Mouse (Mus musculus) C2C12 (cell line): Measurements from ENCODE around the gene Xylb. TPM values are rescaled to one million over a fixed set of nuclear protein-coding genes. Genes with fewer than 3 reads are reported as not detected.

ENCODE experiments used
- H3K27me3 ChIP-seq: one replicate; pipeline ENCODE4 v1.6.1; 2011; ENCODE audit not compliant: control insufficient read depth, insufficient read depth, insufficient read length
- H3K36me3 ChIP-seq: one replicate; pipeline ENCODE4 v1.6.1; 2011; ENCODE audit not compliant: control insufficient read depth, insufficient read depth
- H3K4me3 ChIP-seq: one replicate; pipeline ENCODE4 v1.5.1; 2011; ENCODE audit warnings: mild to moderate bottlenecking, control low read depth; ENCODE audit not compliant: poor library complexity, insufficient read depth, severe bottlenecking
- H3K79me2 ChIP-seq: one replicate; pipeline ENCODE4 v1.6.1; 2011; ENCODE audit not compliant: control insufficient read depth, insufficient read depth
- H3K79me3 ChIP-seq: one replicate; pipeline ENCODE4 v1.6.1; 2011; ENCODE audit warnings: low read depth, control low read depth
- H3ac ChIP-seq: one replicate; pipeline ENCODE3; 2011; ENCODE audit warnings: low read depth; ENCODE audit not compliant: control insufficient read depth, insufficient read length
- CEBPB ChIP-seq: IDR thresholded peaks from one replicate; pipeline ENCODE4 v1.6.1; 2011; ENCODE audit warnings: low read depth, mild to moderate bottlenecking, control low read depth, moderate library complexity
- CTCF ChIP-seq: IDR thresholded peaks from one replicate; pipeline ENCODE4 v1.5.1; 2011; ENCODE audit not compliant: control insufficient read depth, insufficient read depth, insufficient read length
- FOSL1 ChIP-seq: IDR thresholded peaks from one replicate; pipeline ENCODE4 v1.8.0; 2011; ENCODE audit warnings: mild to moderate bottlenecking, low read length; ENCODE audit not compliant: poor library complexity, insufficient read depth, severe bottlenecking
- MAX ChIP-seq: IDR thresholded peaks from one replicate; pipeline ENCODE4 v1.6.1; 2011; ENCODE audit warnings: mild to moderate bottlenecking, control low read depth
- MYOD1 ChIP-seq: IDR thresholded peaks from one replicate; pipeline ENCODE4 v1.6.1; 2011; ENCODE audit warnings: low read depth; ENCODE audit not compliant: control insufficient read depth, insufficient read length
- MYOG ChIP-seq: IDR thresholded peaks from one replicate; pipeline ENCODE4 v1.6.1; 2011; ENCODE audit not compliant: control insufficient read depth, insufficient read length; ENCODE audit errors: extremely low read depth
- USF1 ChIP-seq: IDR thresholded peaks from one replicate; pipeline ENCODE4 v1.6.1; 2011; ENCODE audit warnings: low read depth, mild to moderate bottlenecking, control low read depth, moderate library complexity
- polyA plus RNA-seq: library from polyadenylated mRNA; unstranded; fragments of >200 nt; fragmentation: generic; extraction: Trizol; gene quantifications from one replicate; pipeline ENCODE4 v1.2.1, GENCODE M21; 2012; ENCODE audit warnings: missing spikeins

Xylb gene
- polyA plus RNA-seq, 1 experiment: 3.1 TPM

DNA sequence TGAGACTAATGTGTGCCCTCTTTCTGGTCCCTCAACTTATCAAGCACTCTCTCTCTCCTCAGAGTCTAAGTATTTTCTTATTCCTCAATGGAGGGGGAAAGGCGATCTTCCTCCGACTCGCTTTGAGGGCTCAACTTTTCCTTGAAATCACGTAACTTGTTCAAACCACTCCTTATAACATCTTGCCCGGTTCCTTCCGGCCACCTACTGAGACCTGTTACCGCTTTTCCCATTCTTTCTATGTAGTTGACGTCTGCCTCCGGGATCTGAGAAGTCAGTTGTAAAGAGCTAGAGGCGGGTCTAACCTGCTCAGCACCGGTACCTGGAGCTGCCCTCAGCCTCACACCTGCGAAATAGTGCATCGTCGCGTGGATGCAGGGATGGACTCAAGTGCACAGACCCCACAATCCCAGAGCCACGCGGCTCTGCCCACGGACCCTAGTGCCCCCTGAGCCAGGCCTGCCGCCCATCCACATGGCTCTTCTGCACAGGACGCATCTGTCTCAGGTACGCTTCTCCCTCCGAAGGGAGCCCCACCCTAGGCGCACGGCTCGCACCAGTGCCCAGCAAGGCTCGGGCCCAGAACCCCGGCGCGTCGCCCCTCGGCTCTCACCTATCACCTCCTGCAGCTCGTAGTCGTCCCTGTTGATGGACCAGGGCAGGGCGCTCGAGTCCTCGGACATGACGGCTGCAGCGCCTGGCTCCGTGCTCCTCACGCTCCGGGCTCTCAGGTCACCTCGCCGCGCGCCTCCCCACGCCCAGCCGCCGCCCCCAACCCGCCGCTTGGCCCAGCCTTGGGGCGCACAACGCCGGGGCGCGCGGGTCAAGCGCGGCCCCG is 35.6 kb upstream of the Xylb start:
- TF ChIP-seq MAX (no peak), MYOG (no peak), CEBPB (no peak), FOSL1 (no peak), MYOD1 (no peak), CTCF (no peak), USF1 (no peak)
- H3K79me3 ChIP-seq: peaks cover 29% of the 10 kb centered on the region
- H3K27me3 ChIP-seq: no peaks in the 10 kb centered on the region
- peaks cover 56% of the 10 kb centered on the region for H3K79me2 ChIP-seq
- H3K4me3 ChIP-seq: peak overlapping the region; percentile 74
- peak overlapping the region; percentile 95 for H3ac ChIP-seq
- H3K36me3 ChIP-seq: no peaks in the 10 kb centered on the region

DNA sequence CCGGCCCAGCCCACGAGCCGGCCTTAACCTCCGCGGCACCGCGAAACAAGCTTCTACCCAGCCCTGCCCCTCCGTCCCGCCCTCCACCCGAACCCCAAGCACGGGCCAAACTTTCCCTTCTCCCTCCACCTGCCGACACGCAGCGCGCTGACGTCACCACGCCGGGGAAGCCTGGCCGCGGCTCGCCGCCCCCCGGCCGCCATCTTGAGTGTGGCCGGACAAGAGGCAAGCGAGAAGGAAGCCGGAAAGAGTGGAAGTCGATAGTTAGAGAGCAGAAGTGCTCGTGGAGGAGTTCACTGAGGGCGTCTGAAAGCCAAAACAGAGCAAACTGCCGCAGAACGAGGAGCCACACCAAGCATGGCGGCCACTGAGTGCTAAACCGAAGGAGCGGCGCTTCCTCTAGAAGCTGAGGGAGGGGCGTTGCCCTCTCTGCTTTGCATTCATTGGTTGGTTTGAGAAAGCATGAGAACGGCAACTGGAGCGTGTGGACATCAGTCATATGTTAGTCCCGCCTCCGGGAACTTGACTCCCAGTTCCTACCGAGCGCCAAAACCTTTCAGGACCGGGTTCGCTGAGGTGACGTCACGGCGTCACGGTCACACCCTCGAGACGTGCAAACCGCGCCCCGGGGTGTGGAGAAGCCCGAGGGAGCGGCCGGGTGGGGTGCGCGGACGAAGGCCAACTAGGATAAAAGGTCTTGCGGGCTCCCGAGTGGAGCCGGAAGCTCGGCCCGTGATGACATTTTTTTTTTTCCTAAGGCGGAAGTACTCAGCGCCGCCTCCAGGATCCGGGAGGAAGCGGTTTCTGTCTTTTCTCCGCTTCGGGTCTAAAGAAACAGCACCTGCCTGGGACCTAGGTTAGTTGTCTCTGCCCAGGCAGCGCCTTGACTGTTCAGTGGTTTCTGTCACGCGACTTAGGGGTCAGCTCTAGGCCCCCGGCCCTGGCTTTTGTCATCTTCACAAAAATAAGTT is 34.6 kb upstream of the Xylb start, which contains the start of gene Oxsr1:
Gene Oxsr1 (minus strand): TSS at position 139 of the 971 bp plus-strand sequence.
- Histone ChIP-seq H3K79me2 (peaks cover 46% of the 10 kb centered on the region), H3K79me3 (peaks cover 23% of the 10 kb centered on the region), H3K36me3 (no peaks in the 10 kb centered on the region)

DNA sequence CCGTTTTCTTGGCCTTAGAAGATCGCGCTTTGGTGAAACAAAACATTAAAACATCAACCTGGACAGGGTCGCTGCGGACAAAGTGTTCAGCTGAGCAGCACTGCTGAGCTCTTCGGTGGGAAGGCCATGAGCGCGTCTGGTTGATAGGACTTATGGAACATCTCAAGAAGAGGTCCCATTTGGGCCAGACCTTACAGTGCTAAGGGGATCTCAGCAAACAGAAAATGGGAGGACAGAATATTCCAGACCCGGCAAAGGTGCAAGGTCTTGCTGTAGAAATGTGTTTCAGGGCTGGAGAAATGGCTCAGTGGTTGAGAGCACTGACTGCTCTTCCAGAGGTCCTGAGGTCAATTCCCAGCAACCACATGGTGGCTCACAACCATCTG is 33.9 kb upstream of the Xylb start:
- TF ChIP-seq CTCF (no peak), CEBPB (no peak), MYOG (no peak), USF1 (no peak), MYOD1 (no peak), FOSL1 (no peak), MAX (no peak)
- Histone ChIP-seq H3K27me3 (no peaks in the 10 kb centered on the region), H3ac (peak overlapping the region; percentile 51), H3K79me3 (peaks cover 22% of the 10 kb centered on the region), H3K79me2 (peaks cover 40% of the 10 kb centered on the region), H3K4me3 (peak overlapping the region; percentile 35), H3K36me3 (no peaks in the 10 kb centered on the region)

More for the DNA sequence above, 34.6 kb upstream of the Xylb start, which contains the start of gene Oxsr1:
- peak within 1 kb of the TSS; percentile 95 for H3ac ChIP-seq
- H3K27me3 ChIP-seq: no peaks in the 10 kb centered on the region
- peak within 1 kb of the TSS; percentile 74 for H3K4me3 ChIP-seq
- no peak for TF ChIP-seq USF1
- TF ChIP-seq MAX: no peak
- TF ChIP-seq MYOD1: no peak
- no peak for TF ChIP-seq CTCF
- TF ChIP-seq FOSL1: no peak
- TF ChIP-seq MYOG: no peak
- TF ChIP-seq CEBPB: no peak

DNA sequence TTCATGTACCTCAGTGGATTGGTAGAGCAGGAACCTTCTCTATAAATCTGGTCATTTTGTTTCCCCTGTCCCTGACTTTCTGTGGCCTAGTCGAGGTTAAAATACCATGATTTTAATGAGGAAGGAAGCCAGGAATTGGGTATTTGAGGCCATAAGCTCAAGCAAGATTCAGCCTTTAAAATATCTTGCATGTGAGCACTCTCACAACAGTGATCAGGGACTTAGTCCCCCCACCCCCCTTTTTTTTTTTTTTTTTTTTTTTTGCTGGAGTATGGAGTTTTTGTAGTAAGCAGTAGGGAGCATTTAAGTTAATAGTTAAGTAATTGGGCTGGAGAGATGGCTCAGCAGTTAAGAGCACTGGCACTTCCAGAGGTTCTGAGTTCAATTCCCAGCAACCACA is 33.1 kb upstream of the Xylb start:
- Histone ChIP-seq H3K79me2 (peaks cover 31% of the 10 kb centered on the region), H3K36me3 (no peaks in the 10 kb centered on the region), H3K27me3 (no peaks in the 10 kb centered on the region), H3ac (no peak overlapping the region), H3K79me3 (peaks cover 15% of the 10 kb centered on the region), H3K4me3 (no peak overlapping the region)
- TF ChIP-seq USF1 (no peak), MYOG (no peak), FOSL1 (no peak), MYOD1 (no peak), MAX (no peak), CEBPB (no peak), CTCF (no peak)

DNA sequence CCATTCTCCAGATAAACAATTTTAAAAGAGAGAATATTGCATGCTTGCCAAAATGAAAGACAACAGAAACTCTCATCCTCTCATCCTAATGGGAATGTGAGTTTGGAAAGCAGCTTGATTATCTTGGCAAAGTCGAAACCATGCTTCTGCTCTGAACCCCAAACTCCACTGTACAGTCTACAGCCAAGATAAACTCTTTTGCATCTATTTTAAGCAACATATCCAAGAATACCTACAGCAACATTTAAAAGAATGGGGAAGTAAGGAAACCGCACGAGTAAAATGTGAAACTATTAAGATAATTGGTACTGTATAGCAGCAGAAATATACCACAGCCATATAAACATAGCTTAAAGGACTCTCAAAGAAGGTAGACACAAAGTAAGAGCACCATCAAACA is 28.7 kb upstream of the Xylb start:
- Histone ChIP-seq H3ac (no peak overlapping the region), H3K79me3 (no peaks in the 10 kb centered on the region), H3K27me3 (no peaks in the 10 kb centered on the region), H3K36me3 (no peaks in the 10 kb centered on the region), H3K79me2 (no peaks in the 10 kb centered on the region), H3K4me3 (no peak overlapping the region)
- TF ChIP-seq MYOG: no peak
- no peak for TF ChIP-seq USF1
- no peak for TF ChIP-seq CEBPB
- no peak for TF ChIP-seq CTCF
- TF ChIP-seq FOSL1: no peak
- no peak for TF ChIP-seq MYOD1
- TF ChIP-seq MAX: no peak
